Mouse (Mus musculus) embryonic fibroblast, embryonic 13.5 days (primary cell): ENCODE results near the gene Dnajb2.

Experiments
- CTCF ChIP-seq: IDR thresholded peaks from 2 replicates; pipeline ENCODE4 v1.5.1; 2011; ENCODE audit warnings: mild to moderate bottlenecking, control low read depth, low read length, moderate library complexity, borderline replicate concordance; ENCODE audit not compliant: insufficient read depth
- POLR2A ChIP-seq: IDR thresholded peaks from 2 replicates; pipeline ENCODE4 v1.6.1; 2011; ENCODE audit warnings: low read depth, mild to moderate bottlenecking, control low read depth, low read length, moderate library complexity

DNA sequence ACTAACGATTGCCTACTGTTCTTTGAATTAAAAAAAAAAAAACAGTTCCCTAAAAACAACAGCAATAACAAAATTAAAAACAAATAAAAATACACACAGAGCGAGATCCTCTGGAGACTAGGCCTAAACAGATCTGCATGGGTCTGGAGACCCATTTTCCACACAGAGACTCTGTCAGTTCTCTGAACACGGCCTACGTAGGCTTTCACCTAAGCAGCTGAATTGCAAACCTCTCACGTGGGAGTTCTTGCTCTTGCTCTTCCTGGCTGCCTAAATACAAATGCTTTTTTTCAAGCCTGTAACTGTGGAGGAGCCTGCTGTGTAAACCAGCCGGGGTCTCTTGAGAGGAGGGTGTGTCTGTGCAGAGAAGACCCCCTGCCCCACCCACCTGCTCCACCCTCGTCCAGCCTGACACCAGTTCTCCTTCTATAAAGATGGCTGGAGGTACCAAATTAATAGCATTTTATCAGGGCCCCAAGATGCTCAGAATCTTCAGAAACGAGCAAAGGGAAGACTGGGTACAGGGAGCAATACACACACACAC lies 53.8 kb downstream of the Dnajb2 start:
- TF ChIP-seq CTCF (no peak), POLR2A (no peak)
